Mouse (Mus musculus) skeletal muscle tissue, adult 2 months (tissue): ENCODE data around the gene Cfb.
"Not testable (repeated sequence)": the region's sequence is repeated elsewhere in the genome, so short reads cannot be mapped to it uniquely, and the experiment has no call there.

Source experiments
- DNase-seq: peaks from one replicate; pipeline ENCODE4 v3.0.0-alpha.2; 2012; ENCODE audit warnings: low read depth, low spot score

Cfb gene

DNA sequence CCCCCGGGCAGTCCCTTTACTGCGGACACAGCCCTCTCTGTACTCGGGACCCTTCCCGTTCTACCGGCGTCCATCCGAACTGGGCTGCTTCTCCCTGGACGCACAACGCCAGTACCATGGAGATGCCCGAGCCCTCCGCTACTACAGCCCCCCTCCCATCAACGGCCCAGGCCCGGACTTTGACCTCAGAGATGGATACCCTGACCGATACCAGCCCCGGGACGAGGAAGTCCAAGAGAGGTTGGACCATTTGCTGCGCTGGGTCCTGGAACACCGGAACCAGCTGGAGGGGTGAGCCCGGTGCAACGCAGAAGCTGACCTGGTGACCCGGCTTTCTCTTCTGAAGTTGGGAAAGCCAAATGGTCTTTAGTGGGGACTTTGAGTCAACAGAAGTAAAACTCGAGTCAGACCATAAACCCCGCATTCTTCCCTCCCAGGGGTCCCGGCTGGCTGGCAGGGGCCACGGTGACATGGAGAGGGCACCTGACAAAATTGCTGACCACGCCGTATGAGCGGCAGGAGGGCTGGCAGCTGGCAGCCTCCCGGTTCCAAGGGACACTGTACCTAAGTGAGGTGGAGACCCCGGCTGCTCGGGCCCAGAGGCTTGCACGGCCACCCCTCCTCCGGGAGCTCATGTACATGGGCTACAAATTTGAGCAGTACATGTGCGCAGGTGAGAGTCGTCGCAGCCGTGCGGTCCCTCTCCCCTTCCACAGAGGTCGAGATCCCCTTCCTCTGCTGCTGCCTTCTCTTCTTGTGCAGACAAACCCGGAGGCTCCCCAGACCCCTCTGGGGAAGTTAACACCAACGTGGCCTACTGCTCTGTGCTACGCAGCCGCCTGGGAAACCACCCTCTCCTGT lies 24.6 kb downstream of the Cfb start:
- no peak for DNase-seq

GRCm38 (mm10) chr17:34836856-34837221 lies 25.5 kb downstream of the Cfb start, which contains the start of the genes Stk19 and Dxo:
Stk19 (minus strand) TSS chr17:34836945.
Dxo (plus strand) TSS chr17:34837019.
- peak; percentile 94 for DNase-seq

DNA sequence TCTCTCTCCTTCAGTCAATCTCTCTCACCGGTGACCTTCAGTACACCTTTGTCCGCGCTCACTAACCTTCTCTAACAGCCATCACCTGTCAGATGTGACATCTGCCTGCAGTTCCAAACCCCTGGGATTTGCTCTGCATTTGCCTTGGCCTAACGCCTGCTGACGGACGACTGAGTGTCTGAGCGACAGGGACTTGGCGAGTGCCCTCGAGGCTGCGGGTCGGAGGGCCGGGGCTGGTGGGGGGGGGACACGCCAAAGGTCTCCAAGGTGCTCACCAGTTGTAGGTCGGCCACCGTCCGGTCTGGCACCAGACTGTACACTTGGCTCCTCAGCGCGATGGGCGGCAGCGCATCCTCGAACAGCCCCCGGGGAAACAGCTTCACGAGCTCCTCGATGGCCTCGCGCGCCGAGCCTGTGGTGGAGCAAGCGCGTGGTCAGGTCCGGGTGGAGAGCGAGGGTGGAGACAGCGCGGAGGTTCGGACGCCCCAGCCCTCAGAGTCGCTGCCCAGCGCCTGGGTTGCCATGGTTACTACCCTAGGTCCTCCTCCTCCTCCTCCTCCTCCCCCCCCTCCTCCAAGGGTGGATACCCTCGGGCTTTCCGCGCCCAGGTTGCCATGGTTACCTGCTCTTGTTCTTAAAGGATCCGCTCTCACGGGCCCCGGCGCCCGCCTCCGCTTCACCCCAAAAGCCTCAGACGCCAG lies 26.0 kb downstream of the Cfb start:
- DNase-seq = no peak

DNA sequence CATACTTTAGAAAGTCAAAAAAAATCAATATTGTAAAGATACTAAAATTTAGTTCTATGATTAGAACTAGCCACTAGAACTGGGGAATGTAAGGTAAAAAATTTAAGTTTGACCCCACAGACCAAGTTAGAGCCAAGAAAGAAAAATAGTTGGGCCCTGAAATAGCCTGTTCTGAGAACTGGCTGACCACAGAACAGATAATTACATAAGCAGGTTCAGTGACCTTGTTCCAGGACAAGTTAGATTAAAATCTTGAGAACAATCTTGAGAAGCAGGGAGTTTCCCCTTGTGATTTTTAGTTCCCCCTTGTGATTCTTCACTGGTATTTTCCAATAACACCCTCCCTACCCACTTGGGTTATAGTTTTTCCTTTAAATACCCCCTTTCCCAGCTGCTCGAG lies 31.5 kb downstream of the Cfb start:
- DNase-seq = not testable (repeated sequence)

- DNase-seq = no peak
These were observed 47.4 kb downstream of the Cfb start for GRCm38 (mm10) chr17:34814818-34815370.

- not testable (repeated sequence) for DNase-seq
These were observed 48.6 kb downstream of the Cfb start for GRCm38 (mm10) chr17:34813747-34814146.

GRCm38 (mm10) chr17:34811275-34811674 lies 51.0 kb downstream of the Cfb start:
- no peak for DNase-seq

- DNase-seq = not testable (repeated sequence)
These were observed 51.5 kb downstream of the Cfb start for GRCm38 (mm10) chr17:34810811-34811210.

DNA sequence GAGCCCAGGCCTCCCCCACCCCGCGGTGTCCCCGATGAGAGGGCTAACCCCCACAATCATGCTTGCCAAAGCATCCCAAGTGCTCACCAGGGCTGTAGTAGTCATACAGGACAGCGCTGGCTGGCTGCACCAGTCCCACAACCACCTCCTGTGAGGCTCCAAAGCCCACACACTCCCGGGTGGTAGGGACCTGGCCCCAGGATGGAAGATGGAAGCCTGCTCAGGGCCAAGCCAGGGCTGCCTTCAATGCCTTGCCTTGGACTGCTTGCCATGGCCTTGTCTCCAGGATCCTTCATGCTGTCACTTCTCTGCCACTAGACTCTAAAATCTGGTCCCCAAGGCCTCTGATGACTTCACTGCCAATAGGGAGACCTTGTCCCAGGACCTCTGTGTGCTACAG lies 51.9 kb downstream of the Cfb start:
- not testable (repeated sequence) for DNase-seq

GRCm38 (mm10) chr17:34808599-34809205 lies 53.6 kb downstream of the Cfb start:
- DNase-seq = no peak

DNA sequence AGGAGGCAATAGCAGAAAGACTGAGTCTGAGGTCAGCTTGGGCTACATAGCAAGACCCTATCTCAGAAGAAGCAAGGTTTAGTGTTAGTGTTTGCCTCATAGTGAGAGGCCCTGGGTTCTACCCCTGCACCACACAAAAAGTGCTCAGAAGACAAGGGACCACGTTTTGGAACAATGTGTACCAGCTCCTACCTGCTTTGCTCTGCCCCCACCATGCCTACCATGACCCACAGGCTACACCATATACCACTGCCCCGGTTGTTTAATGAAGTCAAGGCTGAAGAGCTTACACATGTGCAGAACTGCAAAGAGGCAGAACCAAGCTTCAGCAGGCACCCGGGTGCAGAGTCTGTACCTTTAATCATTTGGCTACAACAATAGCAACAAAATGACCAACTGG lies 55.1 kb downstream of the Cfb start:
- no peak for DNase-seq
